Mouse (Mus musculus) ES-E14 (cell line): Measurements from ENCODE around the gene Ctnna3. TPM values are rescaled to one million over a fixed set of nuclear protein-coding genes. Genes with fewer than 3 reads are reported as not detected.

ENCODE experiments used
- DNase-seq: peaks from one replicate; pipeline ENCODE4 v3.0.0-alpha.2; 2013; ENCODE audit warnings: low read depth, low spot score
- H3K27ac ChIP-seq: 2 replicates; pipeline ENCODE4 v1.5.1; 2012; ENCODE audit warnings: low read depth, mild to moderate bottlenecking, low read length, moderate library complexity, mixed read lengths; ENCODE audit not compliant: poor library complexity, insufficient read depth, severe bottlenecking
- H3K36me3 ChIP-seq: 2 replicates; pipeline ENCODE4 v1.6.1; 2012; ENCODE audit warnings: mild to moderate bottlenecking, low read length, moderate library complexity, mixed read lengths; ENCODE audit not compliant: control insufficient read depth, poor library complexity, insufficient read depth, severe bottlenecking
- H3K4me1 ChIP-seq, 2 experiments: fragments of 150-350 bp in 1 of 2; sonication (generic) in 1 of 2; 2 replicates each; pipeline ENCODE4 v1.6.1; 2012; ENCODE audit warnings: low read length in 2 of 2, mild to moderate bottlenecking in 1 of 2, mixed read lengths in 1 of 2; ENCODE audit not compliant: control insufficient read depth in 2 of 2, insufficient read depth in 2 of 2, poor library complexity in 1 of 2
- H3K4me3 ChIP-seq, 2 experiments: fragments of 150-350 bp in 1 of 2; sonication (generic) in 1 of 2; 2 replicates each; pipeline ENCODE4 v1.5.1; 2012; ENCODE audit warnings: low read length in 2 of 2, low read depth in 1 of 2, mild to moderate bottlenecking in 1 of 2, mixed read lengths in 1 of 2; ENCODE audit not compliant: insufficient read depth in 1 of 2, poor library complexity in 1 of 2, severe bottlenecking in 1 of 2
- H3K9ac ChIP-seq: 2 replicates; pipeline ENCODE4 v1.6.1; 2012; ENCODE audit warnings: low read depth, mild to moderate bottlenecking, low read length, mixed read lengths; ENCODE audit not compliant: poor library complexity, insufficient read depth, severe bottlenecking
- H3K9me3 ChIP-seq: fragments of 150-350 bp; sonication (generic); 2 replicates; pipeline ENCODE4 v1.6.1; 2012; ENCODE audit warnings: low read depth, mild to moderate bottlenecking, low read length; ENCODE audit not compliant: control insufficient read depth, insufficient read depth
- CHD2 ChIP-seq: IDR thresholded peaks from 2 replicates; pipeline ENCODE4 v1.6.1; 2014; ENCODE audit warnings: mild to moderate bottlenecking, low read depth, low read length, inconsistent platforms
- HCFC1 ChIP-seq: IDR thresholded peaks from 2 replicates; pipeline ENCODE4 v1.6.1; 2012; ENCODE audit warnings: low read length, inconsistent platforms, borderline replicate concordance; ENCODE audit not compliant: insufficient read depth
- MAFK ChIP-seq: IDR thresholded peaks from 2 replicates; pipeline ENCODE4 v1.6.1; 2014; ENCODE audit warnings: mild to moderate bottlenecking, low read depth, low read length, inconsistent platforms; ENCODE audit not compliant: insufficient read depth
- ZC3H11A ChIP-seq: IDR thresholded peaks from 2 replicates; pipeline ENCODE4 v1.6.1; 2012; ENCODE audit warnings: low read depth, mild to moderate bottlenecking, inconsistent platforms, low read length, borderline replicate concordance
- ZNF384 ChIP-seq: IDR thresholded peaks from 2 replicates; pipeline ENCODE4 v1.6.1; 2012; ENCODE audit warnings: low read depth, low read length, inconsistent platforms
- in situ Hi-C, 2 experiments: fragments of 600-800 bp; cut with MboI; formaldehyde crosslinking; loops; one replicate each; pipeline ENCODE4 v1.15.1; 2025; ENCODE audit warnings: low sequenced_read_pairs in 2 of 2, inconsistent platforms in 1 of 2; ENCODE audit not compliant: unreplicated experiment in 2 of 2
- total RNA-seq: library from RNA; depleted of rRNA; stranded (reverse); fragments of 300-350 nt; gene quantifications from 2 replicates; pipeline ENCODE4 v1.2.3, GENCODE M21; 2012

The Ctnna3 gene
- total RNA-seq, 1 experiment: not detected

- no peak for DNase-seq
- Histone ChIP-seq H3K4me1 (no peaks in the 10 kb centered on the region), H3K9me3 (no peaks in the 10 kb centered on the region), H3K9ac (no peak overlapping the region), H3K27ac (no peak overlapping the region), H3K36me3 (no peaks in the 10 kb centered on the region), H3K4me3 (no peak overlapping the region)
- TF ChIP-seq ZC3H11A: no peak
- TF ChIP-seq ZNF384: no peak
- no peak for TF ChIP-seq MAFK
- TF ChIP-seq HCFC1: no peak
- TF ChIP-seq CHD2: no peak
- in situ Hi-C loops: no loop called here
Measured at GRCm38 (mm10) chr10:63805551-63805950, 375.7 kb downstream of the Ctnna3 start.

GRCm38 (mm10) chr10:63806254-63806653, 376.4 kb downstream of the Ctnna3 start:
- no peak overlapping the region for H3K9ac ChIP-seq
- no peak for TF ChIP-seq ZC3H11A
- no peak for TF ChIP-seq HCFC1
- no peak for TF ChIP-seq MAFK
- TF ChIP-seq ZNF384: no peak
- TF ChIP-seq CHD2: no peak
- no peaks in the 10 kb centered on the region for H3K4me1 ChIP-seq
- no peak overlapping the region for H3K4me3 ChIP-seq
- no peak overlapping the region for H3K27ac ChIP-seq
- in situ Hi-C loops: no loop called here
- no peaks in the 10 kb centered on the region for H3K9me3 ChIP-seq
- no peaks in the 10 kb centered on the region for H3K36me3 ChIP-seq
- DNase-seq: no peak

GRCm38 (mm10) chr10:63810043-63810617, 380.2 kb downstream of the Ctnna3 start:
- Histone ChIP-seq H3K4me3 (no peak overlapping the region), H3K9ac (no peak overlapping the region), H3K27ac (no peak overlapping the region), H3K9me3 (no peaks in the 10 kb centered on the region), H3K4me1 (no peaks in the 10 kb centered on the region), H3K36me3 (no peaks in the 10 kb centered on the region)
- TF ChIP-seq MAFK: no peak
- TF ChIP-seq CHD2: no peak
- in situ Hi-C loops: no loop called here
- no peak for DNase-seq

GRCm38 (mm10) chr10:63839011-63839410, 409.1 kb downstream of the Ctnna3 start:
- no peaks in the 10 kb centered on the region for H3K36me3 ChIP-seq
- no peak overlapping the region for H3K27ac ChIP-seq
- TF ChIP-seq MAFK: no peak
- TF ChIP-seq HCFC1: no peak
- TF ChIP-seq CHD2: no peak
- no peak for TF ChIP-seq ZC3H11A
- TF ChIP-seq ZNF384: no peak
- no peak for DNase-seq
- no peak overlapping the region for H3K9ac ChIP-seq
- in situ Hi-C loops: no loop called here
- H3K4me1 ChIP-seq: no peaks in the 10 kb centered on the region
- no peaks in the 10 kb centered on the region for H3K9me3 ChIP-seq
- no peak overlapping the region for H3K4me3 ChIP-seq

GRCm38 (mm10) chr10:63851946-63852345, 422.0 kb downstream of the Ctnna3 start:
- no peak for DNase-seq
- no peaks in the 10 kb centered on the region for H3K4me1 ChIP-seq
- no peak overlapping the region for H3K27ac ChIP-seq
- H3K9me3 ChIP-seq: no peaks in the 10 kb centered on the region
- no peak for TF ChIP-seq HCFC1
- no peak for TF ChIP-seq ZC3H11A
- TF ChIP-seq ZNF384: no peak
- no peak for TF ChIP-seq CHD2
- TF ChIP-seq MAFK: no peak
- H3K4me3 ChIP-seq: no peak overlapping the region
- in situ Hi-C loops: no loop called here
- no peaks in the 10 kb centered on the region for H3K36me3 ChIP-seq
- no peak overlapping the region for H3K9ac ChIP-seq
